Mouse (Mus musculus) hindbrain, postnatal 0 days (tissue): ENCODE results near the gene Psmc3ip. TPM values are rescaled to one million over a fixed set of nuclear protein-coding genes. Genes with fewer than 3 reads are reported as not detected.

ENCODE experiments used
- ATAC-seq: fragments of 200-750 bp; cut with Nextera tagmentation; 2 replicates; pipeline ENCODE4 v1.8.0; 2017; ENCODE audit warnings: mild to moderate bottlenecking, moderate TSS enrichment, moderate library complexity
- DNase-seq: peaks from one replicate; pipeline ENCODE4 v3.0.0-alpha.2; 2015; ENCODE audit warnings: low spot score
- H3K27ac ChIP-seq: fragments of 300-500 bp; sonication (generic); 2 replicates; pipeline ENCODE4 v1.5.1; 2014; ENCODE audit warnings: mild to moderate bottlenecking
- H3K27me3 ChIP-seq: fragments of 300-500 bp; sonication (generic); 2 replicates; pipeline ENCODE4 v1.6.1; 2014; ENCODE audit warnings: low read length, mixed read lengths; ENCODE audit not compliant: insufficient read depth
- H3K36me3 ChIP-seq: fragments of 300-500 bp; sonication (generic); 2 replicates; pipeline ENCODE4 v1.6.1; 2014; ENCODE audit warnings: low read length, mixed read lengths; ENCODE audit not compliant: insufficient read depth
- H3K4me1 ChIP-seq: fragments of 300-500 bp; sonication (generic); 2 replicates; pipeline ENCODE4 v1.6.1; 2014; ENCODE audit warnings: antibody characterized with exemption, low read length, mixed read lengths; ENCODE audit not compliant: insufficient read depth
- H3K4me2 ChIP-seq: fragments of 300-500 bp; sonication (generic); 2 replicates; pipeline ENCODE4 v1.6.1; 2014; ENCODE audit warnings: low read depth, mild to moderate bottlenecking, low read length, moderate library complexity, mixed read lengths
- H3K4me3 ChIP-seq: fragments of 300-500 bp; sonication (generic); 2 replicates; pipeline ENCODE4 v1.5.1; 2014; ENCODE audit warnings: low read length
- H3K9ac ChIP-seq: fragments of 300-500 bp; sonication (generic); replicated peaks from 2 replicates; pipeline ENCODE4 v1.6.1; 2014; ENCODE audit warnings: mild to moderate bottlenecking, low read length, moderate library complexity, mixed read lengths
- H3K9me3 ChIP-seq: fragments of 300-500 bp; sonication (generic); 2 replicates; pipeline ENCODE4 v1.6.1; 2016; ENCODE audit warnings: low read length, mixed read lengths
- CTCF ChIP-seq: IDR thresholded peaks from 2 replicates; pipeline ENCODE4 v1.5.1; 2016; ENCODE audit warnings: antibody characterized with exemption, control low read depth, low read depth
- WGBS: fragments of 180-500 bp; shearing (Covaris S2); extraction: QIAGEN DNeasy Blood & Tissue Kit; methylation state at CpG from one replicate; pipeline ENCODE4 v1.1.7; 2014; 5-methylcytosine and 5-hydroxymethylcytosine counted together
- polyA plus RNA-seq: library from polyadenylated mRNA; unstranded; fragments of >200 nt; fragmentation: Nextera tagmentation; extraction: Ambion mirVana; gene quantifications from 2 replicates; pipeline ENCODE4 v1.2.1, GENCODE M21; 2015
- total RNA-seq: library from RNA; depleted of rRNA; stranded (reverse); fragments of >200 nt; gene quantifications from 2 replicates; pipeline ENCODE4 v1.2.3, GENCODE M21; 2014

The Psmc3ip gene
- total and polyA plus RNA-seq, 2 experiments from 2014 or later: 2.9 to 16.3 TPM

DNA sequence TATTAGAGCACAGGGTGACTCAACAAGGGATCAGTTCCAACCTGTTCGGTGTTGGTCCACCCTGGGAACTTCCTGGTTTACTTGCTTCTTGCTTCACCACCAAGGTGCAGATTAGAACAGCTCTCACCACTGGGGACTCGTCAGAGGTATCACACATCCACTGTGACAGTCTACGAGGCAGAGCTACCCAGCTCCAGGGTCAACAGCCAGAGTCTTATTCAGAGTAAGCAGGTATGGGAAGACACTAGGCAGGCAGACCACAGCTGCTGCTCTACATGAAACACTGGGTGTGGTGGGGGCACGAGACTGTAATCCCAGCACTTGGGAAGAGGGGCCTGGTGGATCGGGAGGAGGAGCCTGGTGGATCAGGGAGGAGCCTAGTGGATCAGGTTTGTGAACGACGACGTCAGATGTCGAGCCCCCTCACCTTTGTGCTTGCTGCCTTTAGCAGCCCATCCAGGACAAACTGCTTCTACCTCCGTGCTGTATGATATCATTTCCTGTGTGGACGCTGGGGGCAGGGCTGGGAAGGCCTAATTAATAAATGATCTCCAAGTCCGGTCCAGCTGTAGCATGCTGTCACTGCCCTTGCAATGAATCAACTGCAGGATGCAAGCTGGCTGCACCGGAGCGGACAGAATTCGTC is 43.4 kb upstream of the Psmc3ip start:
- peak; percentile 80 for ATAC-seq
- peak overlapping the region; percentile 13 for H3K4me2 ChIP-seq
- DNase-seq: peak; percentile 69

DNA sequence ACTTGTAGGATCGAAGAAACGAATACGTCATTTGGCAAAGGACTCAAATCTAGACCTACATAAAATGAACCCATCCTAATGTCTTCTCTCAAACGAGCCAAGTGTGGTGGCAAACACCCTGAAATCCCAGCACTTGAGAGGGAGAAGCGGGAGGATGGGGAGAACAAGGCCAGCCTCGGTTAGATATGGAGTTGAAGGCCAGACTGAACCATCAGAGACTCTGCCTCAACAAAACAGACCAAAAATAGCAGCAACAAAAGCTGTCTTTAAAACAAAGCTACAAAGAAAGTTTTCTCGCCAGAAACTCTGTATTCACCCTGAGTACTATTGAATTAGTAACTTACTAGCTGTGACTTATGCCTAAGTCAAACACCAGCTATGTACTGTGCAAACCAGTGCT is 41.8 kb upstream of the Psmc3ip start:
- no peak overlapping the region for H3K4me3 ChIP-seq
- no peaks in the 10 kb centered on the region for H3K27me3 ChIP-seq
- no peak overlapping the region for H3K27ac ChIP-seq
- H3K9ac ChIP-seq: no peak overlapping the region
- H3K9me3 ChIP-seq: no peaks in the 10 kb centered on the region
- no peak for TF ChIP-seq CTCF
- H3K4me2 ChIP-seq: no peak overlapping the region
- WGBS: 77% methylated on average over 7 of the region's 7 CpGs
- H3K4me1 ChIP-seq: no peaks in the 10 kb centered on the region
- DNase-seq (no peak), ATAC-seq (no peak)
- H3K36me3 ChIP-seq: no peaks in the 10 kb centered on the region

More for the DNA sequence above, 43.4 kb upstream of the Psmc3ip start:
- no peaks in the 10 kb centered on the region for H3K36me3 ChIP-seq
- 23% methylated on average over 15 of the region's 15 CpGs for WGBS
- H3K9ac ChIP-seq: no peak overlapping the region
- H3K27ac ChIP-seq: peak overlapping the region; percentile 55
- 0 out of 2 replicates have a peak, but pooled peaks have one; percentile 2 for TF ChIP-seq CTCF
- no peaks in the 10 kb centered on the region for H3K9me3 ChIP-seq
- H3K4me3 ChIP-seq: 0 out of 2 replicates have a peak overlapping the region, but pooled peaks have one; percentile 3
- peaks cover 3% of the 10 kb centered on the region; the same call in 1 of the 2 replicates for H3K4me1 ChIP-seq
- no peaks in the 10 kb centered on the region for H3K27me3 ChIP-seq

GRCm38 (mm10) chr11:101134217-101134865 is 39.1 kb upstream of the Psmc3ip start:
- no peaks in the 10 kb centered on the region for H3K9me3 ChIP-seq
- WGBS: 64% methylated on average over 13 of the region's 13 CpGs
- no peak for DNase-seq
- H3K36me3 ChIP-seq: no peaks in the 10 kb centered on the region
- H3K9ac ChIP-seq: no peak overlapping the region
- H3K4me3 ChIP-seq: no peak overlapping the region
- no peak for TF ChIP-seq CTCF
- ATAC-seq: no peak
- no peaks in the 10 kb centered on the region for H3K4me1 ChIP-seq
- H3K4me2 ChIP-seq: no peak overlapping the region
- H3K27ac ChIP-seq: no peak overlapping the region
- no peaks in the 10 kb centered on the region for H3K27me3 ChIP-seq

- no peak for TF ChIP-seq CTCF
- WGBS: 73% methylated on average over 12 of the region's 12 CpGs
- no peaks in the 10 kb centered on the region for H3K4me1 ChIP-seq
- no peaks in the 10 kb centered on the region for H3K27me3 ChIP-seq
- no peaks in the 10 kb centered on the region for H3K9me3 ChIP-seq
- no peaks in the 10 kb centered on the region for H3K36me3 ChIP-seq
- no peak overlapping the region for H3K27ac ChIP-seq
- no peak for ATAC-seq
- H3K9ac ChIP-seq: no peak overlapping the region
- H3K4me3 ChIP-seq: no peak overlapping the region
- DNase-seq: no peak
- H3K4me2 ChIP-seq: no peak overlapping the region
Measured at GRCm38 (mm10) chr11:101133037-101133436, 37.8 kb upstream of the Psmc3ip start.

DNA sequence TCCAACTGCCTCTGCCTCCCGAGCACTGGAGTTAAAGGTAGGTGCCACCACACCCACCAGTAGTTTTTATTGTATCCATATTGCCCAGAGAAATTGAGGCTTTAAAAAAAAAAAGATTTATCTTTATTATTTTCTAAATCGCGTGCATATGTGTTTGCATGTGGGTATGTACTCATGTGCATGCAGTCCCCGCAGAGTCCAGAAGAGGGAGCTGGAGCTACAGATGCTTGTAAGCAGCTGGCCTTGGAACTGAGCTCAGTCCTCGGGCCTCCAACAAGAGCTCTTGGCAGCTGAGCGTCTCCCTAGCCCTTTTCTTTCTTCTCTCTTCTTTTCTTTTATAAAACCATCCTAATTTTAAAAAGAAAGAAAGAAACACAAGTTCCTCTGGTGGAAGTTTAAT is 36.5 kb upstream of the Psmc3ip start:
- no peak overlapping the region for H3K4me2 ChIP-seq
- ATAC-seq (no peak), DNase-seq (peak; percentile 79)
- H3K27me3 ChIP-seq: no peaks in the 10 kb centered on the region
- peaks cover 2% of the 10 kb centered on the region; the same call in 1 of the 2 replicates for H3K36me3 ChIP-seq
- H3K27ac ChIP-seq: no peak overlapping the region
- H3K4me1 ChIP-seq: no peaks in the 10 kb centered on the region
- peak; percentile 64 for TF ChIP-seq CTCF
- WGBS: 90% methylated on average over 6 of the region's 6 CpGs
- H3K4me3 ChIP-seq: no peak overlapping the region
- H3K9ac ChIP-seq: no peak overlapping the region
- H3K9me3 ChIP-seq: no peaks in the 10 kb centered on the region

GRCm38 (mm10) chr11:101131187-101131586 is 36.0 kb upstream of the Psmc3ip start:
- DNase-seq (no peak), ATAC-seq (no peak)
- no peak overlapping the region for H3K27ac ChIP-seq
- no peak overlapping the region for H3K4me2 ChIP-seq
- H3K27me3 ChIP-seq: no peaks in the 10 kb centered on the region
- no peak overlapping the region for H3K9ac ChIP-seq
- peaks cover 7% of the 10 kb centered on the region for H3K36me3 ChIP-seq
- no peak overlapping the region for H3K4me3 ChIP-seq
- H3K4me1 ChIP-seq: no peaks in the 10 kb centered on the region
- H3K9me3 ChIP-seq: no peaks in the 10 kb centered on the region
- no peak for TF ChIP-seq CTCF
- 83% methylated on average over 2 of the region's 2 CpGs for WGBS
